ENCODE assay signal across 22 mouse cellular contexts in the genomic region with DNA sequence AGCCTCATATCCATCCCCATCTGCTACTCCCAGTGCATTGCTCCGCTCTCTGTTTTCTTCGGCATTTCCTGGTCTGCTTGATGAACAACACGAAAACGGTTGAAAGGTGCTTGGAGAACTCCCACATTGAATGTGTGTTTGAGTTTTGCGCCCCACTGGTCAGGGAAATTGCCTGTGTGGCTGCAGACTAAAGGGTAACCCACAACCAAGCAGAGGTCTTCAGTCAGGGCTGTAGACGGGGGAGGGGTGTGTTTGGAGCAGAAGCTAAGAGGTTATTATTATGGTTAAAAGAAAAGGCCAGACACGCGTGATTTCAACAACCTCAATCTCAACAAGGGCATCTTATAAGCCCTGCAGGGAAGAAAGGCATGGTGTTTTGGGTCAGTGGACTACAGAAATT.
"Had no signal": no experiment of that assay in that cellular context is flagged by ENCODE, and none has a peak within 500 bp of the region (broad histone marks: within the 10 kb centered on the region; RNA-seq: fewer than 3 reads in every experiment).

No protein-coding gene starts in this region.

- DNase-seq: forebrain, postnatal 0 days; gastrocnemius, postnatal 14 days; gastrocnemius, postnatal 36 days; heart, postnatal 36 days; kidney, adult 11 months; kidney, postnatal 25 days; layer of hippocampus, adult 9-11 months; layer of hippocampus, postnatal 36 days; left cerebral cortex, postnatal 4 days had no signal

- H3K9ac ChIP-seq: forebrain, postnatal 0 days; heart, embryonic 13.5 days; heart, embryonic 15.5 days; hindbrain, embryonic 13.5 days; hindbrain, embryonic 15.5 days; limb, embryonic 13.5 days; limb, embryonic 15.5 days; liver, embryonic 12.5 days; liver, embryonic 14.5 days had no signal

- ATAC-seq: forebrain, postnatal 0 days; hindbrain, postnatal 0 days; intestine, embryonic 16.5 days; liver, embryonic 12.5 days had no signal

- H3K4me2 ChIP-seq: heart, embryonic 11.5 days; heart, embryonic 13.5 days; heart, embryonic 15.5 days; hindbrain, embryonic 13.5 days; hindbrain, embryonic 15.5 days; limb, embryonic 13.5 days; limb, embryonic 15.5 days; liver, embryonic 12.5 days had no signal

- H3K9me3 ChIP-seq: heart, embryonic 13.5 days; heart, embryonic 15.5 days; hindbrain, embryonic 15.5 days; limb, embryonic 15.5 days; liver, embryonic 12.5 days had no signal

- H3K27me3 ChIP-seq: heart, embryonic 13.5 days; heart, embryonic 15.5 days; hindbrain, embryonic 13.5 days; hindbrain, embryonic 15.5 days; limb, embryonic 13.5 days; limb, embryonic 15.5 days; liver, embryonic 12.5 days had no signal

- H3K27ac ChIP-seq: heart, embryonic 13.5 days; heart, embryonic 15.5 days; hindbrain, embryonic 13.5 days; hindbrain, embryonic 15.5 days; hindbrain, postnatal 0 days; kidney, postnatal 0 days; limb, embryonic 13.5 days; limb, embryonic 15.5 days; liver, embryonic 12.5 days; liver, embryonic 14.5 days had no signal

- H3K4me1 ChIP-seq: limb, embryonic 13.5 days; limb, embryonic 15.5 days; liver, embryonic 12.5 days had no signal

- H3K36me3 ChIP-seq: heart, embryonic 13.5 days; heart, embryonic 15.5 days; hindbrain, embryonic 13.5 days; hindbrain, embryonic 15.5 days; limb, embryonic 13.5 days; limb, embryonic 15.5 days; liver, embryonic 12.5 days had no signal

- H3K4me3 ChIP-seq: heart, adult 2 months; heart, embryonic 13.5 days; heart, embryonic 15.5 days; hindbrain, embryonic 13.5 days; hindbrain, embryonic 15.5 days; limb, embryonic 13.5 days; limb, embryonic 15.5 days; liver, embryonic 12.5 days had no signal
